Mouse (Mus musculus): ENCODE measurements around the gene Atp1b2.
"Not testable (repeated sequence)": the region's sequence is repeated elsewhere in the genome, so short reads cannot be mapped to it uniquely, and the experiment has no call there.

Atp1b2 gene

DNA sequence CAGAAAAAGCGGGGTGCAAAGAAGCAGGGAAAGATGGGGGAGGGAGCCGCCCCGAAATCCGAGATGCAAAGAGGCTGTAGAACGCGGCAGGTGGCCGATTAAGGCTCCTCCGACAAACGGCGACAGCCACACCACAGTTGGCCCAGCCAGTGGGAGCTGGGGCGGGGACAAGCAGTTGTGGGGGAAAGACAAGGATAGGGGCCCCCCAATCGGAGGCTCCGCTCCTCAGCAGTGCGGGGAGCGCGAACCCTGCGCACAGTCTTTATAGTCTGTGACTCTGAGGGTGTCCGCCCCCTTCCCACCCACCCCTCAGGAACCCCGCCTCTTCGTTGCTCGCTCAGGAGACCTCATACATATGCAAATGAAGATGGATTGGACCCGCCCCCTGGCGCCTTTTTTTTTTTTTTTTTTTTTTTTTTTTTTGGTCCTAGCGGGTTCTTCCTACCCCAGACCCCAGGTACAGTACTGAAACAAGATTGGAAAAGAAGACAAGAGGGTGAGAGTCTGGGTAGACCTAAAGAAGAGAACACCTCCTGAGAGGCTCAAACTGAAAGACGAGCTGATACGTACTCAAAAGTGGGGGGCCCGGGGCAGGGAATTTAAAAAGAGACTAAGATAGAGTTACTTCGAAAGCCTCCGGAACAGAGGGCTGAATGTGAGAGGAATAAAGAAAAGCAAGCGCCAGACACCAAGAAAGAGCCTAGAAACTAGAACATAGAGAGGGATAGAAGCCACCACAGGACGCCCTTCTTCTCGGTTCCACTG is at the start of gene Atp1b2:
Atp1b2 (minus strand) TSS at position 217 of the 765 bp plus-strand sequence.
- DNase-seq: peak; percentile 25 to 35

DNA sequence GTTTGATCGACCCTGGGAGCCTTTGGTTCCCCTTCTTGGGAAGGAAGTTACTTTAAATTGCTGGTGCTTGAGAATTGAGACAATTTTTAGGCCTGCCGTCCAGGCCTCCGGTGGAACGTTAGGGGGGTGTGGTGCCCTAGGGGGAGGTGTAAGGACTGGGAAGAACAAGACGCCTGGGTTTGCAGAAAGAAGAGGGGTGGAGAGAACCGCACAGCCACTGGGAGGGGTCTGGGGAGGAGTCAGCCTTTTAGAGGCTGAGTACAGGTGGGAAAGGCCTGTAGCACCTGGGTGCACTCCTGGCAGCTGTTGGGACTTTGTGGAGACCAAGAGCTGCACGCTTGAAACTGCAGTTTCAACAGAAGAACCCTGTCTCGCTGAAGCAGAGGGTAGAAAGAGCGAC is 49.0 kb upstream of the Atp1b2 start:
- DNase-seq: no peak

DNA sequence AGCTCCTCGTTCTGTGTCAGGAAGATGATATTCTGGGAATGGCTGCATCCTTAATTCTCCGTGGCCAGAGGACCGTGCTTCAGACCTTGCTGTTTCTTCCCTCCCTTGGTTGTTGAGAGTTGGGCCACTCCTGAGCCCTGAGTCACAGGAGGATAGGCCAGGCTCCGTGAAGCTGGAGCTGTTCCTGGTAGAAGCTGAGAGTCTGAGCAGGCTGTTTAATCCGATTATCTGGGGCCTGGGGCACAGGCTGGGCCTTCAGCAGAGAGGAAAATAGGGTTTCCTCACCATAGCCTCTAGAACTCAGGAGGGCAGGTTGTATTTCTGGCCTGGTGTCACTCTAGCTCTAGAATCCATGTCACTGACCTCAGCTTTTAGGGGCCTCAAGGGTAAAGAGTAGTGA is 47.7 kb upstream of the Atp1b2 start:
- no peak for DNase-seq

- DNase-seq: no peak
Observed at GRCm38 (mm10) chr11:69645860-69646259, 40.1 kb upstream of the Atp1b2 start.

DNA sequence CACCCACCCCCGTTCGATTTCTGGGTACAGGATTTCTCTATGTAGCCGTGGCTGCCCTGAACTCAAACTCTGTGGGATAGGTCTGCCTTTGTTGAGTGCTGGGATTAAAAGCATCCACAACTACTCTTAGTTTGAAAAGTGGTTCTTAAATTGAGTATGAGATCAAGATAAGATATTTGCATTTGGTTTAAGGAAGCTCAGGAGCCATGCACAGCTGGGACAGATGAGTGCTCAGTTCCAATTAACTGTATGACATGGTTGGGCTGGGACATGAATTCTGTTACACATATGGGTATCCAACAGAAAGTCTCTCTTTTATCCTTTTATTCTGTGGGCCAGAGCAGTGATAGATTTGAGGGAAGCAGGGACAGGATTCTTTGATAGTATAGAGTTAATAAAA is 29.7 kb upstream of the Atp1b2 start:
- no peak for DNase-seq

- no peak for DNase-seq
Observed at GRCm38 (mm10) chr11:69633128-69633866, 27.6 kb upstream of the Atp1b2 start.

GRCm38 (mm10) chr11:69632284-69633089 is 26.7 kb upstream of the Atp1b2 start, which contains the start of gene Fxr2:
Gene Fxr2 (plus strand): TSS chr11:69632990.
- peak; percentile 100 for DNase-seq

GRCm38 (mm10) chr11:69629802-69630201 is 24.1 kb upstream of the Atp1b2 start:
- no peak for DNase-seq

DNA sequence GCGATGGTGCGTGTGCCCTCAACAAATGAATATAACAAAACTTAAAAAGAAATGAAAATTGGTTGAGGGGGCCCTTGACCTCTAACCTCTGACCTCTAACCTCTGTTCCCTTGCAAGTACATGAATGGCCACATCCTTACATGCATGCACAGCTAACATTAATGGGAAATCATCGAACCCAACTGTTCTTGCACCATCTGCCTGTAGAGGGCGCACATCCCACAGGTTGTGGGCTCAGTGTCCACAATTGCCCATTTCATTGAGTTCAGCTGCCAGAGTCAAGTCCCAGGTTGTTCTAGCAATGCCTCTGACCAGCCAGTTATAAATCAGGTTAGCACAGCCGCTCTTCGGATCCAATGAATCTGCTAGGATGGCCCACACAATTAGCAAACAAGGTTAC is 22.5 kb upstream of the Atp1b2 start:
- peak; percentile 50 to 79 for DNase-seq

DNA sequence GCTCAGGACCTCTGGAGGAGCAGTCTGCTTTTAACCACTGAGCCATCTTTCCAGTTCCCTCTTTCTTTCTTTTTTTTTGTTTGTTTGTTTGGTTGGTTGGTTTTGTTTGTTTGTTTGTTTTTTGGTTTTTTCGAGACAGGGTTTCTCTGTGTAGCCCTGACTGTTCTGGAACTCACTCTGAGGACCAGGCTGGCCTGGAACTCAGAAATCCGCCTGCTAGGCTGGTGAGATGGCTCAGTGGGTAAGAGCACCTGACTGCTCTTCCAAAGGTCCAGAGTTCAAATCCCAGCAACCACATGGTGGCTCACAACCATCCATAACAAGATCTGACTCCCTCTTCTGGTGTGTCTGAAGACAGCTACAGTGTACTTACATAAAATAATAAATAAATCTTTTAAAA is 18.6 kb upstream of the Atp1b2 start:
- DNase-seq: not testable (repeated sequence)

- no peak for DNase-seq
Observed at GRCm38 (mm10) chr11:69623006-69623405, 17.3 kb upstream of the Atp1b2 start.

DNA sequence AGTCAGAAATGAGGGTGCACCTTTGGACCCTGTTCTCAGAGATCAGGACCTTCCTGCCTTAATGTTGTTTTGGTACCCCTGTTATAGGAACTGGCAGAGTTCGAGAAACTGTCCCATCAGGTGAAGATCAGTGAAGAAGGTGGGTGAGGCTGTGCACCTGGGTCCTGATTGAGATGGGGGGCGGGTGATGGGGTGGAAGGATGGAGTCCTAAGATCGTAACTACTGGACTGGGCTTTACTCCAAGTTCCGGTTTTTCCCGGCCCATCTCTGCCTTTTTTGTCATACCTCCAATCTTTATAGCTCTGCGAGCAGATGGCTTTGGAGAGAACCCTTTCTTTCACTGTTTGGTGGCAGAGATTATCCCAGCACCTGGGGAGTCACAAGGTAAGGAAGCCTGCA is 16.7 kb upstream of the Atp1b2 start:
- DNase-seq: no peak

DNA sequence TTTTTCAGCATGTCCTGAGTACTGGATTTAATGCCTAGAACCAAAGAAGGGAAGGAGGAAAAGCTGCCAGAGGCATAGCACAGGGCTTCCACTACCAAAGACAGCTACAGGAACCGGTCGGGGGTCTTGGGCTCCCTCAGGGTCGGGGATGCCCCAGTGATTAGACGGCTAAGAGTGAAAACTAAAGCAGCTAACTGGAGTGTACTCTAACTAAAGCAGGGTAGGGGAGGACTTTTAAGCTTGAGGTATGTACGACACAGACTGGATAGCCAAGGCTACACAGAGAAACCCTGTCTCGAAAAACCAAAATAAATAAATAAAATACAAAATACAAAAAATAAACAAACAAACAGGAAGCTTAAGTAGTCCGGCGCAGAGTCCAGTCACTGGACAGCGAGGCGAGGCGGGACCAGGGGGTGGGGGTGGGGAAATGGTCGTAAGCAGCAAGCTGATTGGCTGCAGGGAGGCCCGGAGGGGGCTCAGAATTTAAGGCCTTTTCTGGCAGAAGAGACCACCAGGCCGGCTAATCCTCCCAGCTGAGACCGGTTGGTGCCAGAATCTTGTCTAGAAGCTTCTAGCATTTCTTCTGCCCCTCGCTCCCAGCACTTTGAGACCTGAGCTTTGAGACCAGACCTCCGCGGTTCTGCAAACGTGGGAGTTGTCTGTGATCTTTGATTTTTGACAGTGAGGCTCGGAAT is 16.0 kb upstream of the Atp1b2 start, which contains the start of gene Sat2:
Sat2 (plus strand) TSS at position 454 of the 698 bp plus-strand sequence.
- DNase-seq: no peak

DNA sequence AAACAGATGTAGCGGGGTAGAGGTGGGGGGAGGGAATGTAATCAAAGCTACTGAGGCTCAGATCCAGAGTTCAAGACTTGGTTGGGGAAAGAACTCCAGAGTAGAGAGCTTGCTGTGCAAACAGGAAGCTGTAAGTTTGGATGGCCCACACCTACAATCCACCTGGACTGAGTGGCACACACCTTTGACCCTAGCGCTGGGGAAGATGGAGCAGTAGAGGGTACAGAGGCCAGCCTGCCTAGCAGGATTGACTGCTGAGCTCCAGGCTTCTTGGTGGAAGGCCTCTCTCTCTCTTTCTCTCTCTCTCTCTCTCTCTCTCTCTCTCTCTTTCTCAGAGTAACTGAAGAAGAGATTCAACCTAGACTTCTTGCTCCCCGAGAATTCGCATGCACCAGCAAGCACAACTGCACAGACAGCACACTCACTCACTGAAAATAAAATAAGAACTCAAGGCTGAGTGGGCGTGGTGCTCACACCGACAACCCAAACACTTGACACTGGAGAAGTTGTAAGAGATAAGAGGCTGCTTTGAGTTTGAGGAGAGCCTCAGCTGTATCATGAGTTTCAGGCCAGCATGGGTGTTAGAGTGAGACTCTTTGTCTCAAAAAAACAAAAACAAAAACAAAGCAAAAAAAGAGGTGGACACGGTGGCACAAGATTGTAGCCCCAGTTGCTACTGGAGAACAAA is 14.8 kb upstream of the Atp1b2 start:
- no peak for DNase-seq

DNA sequence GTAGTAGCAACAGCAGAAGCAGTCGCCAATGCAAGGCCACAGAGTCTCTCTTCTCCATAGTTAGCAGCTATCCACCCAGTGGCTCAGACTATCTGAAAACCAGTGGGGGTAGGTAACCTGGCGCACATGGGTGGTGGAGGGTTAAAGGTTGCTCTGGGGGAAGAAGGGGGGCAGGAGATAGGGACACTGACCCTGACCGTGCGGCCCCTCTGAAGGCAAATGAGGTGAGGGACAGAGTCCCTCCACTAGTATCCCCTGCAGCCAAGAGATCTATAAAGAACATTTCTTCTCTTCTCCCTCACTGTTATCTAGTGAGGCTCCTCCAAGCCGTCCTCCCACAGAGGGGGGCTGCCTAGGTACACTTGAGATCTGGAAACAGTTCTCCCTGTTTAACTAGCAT is 12.1 kb upstream of the Atp1b2 start, which contains the start of gene Shbg:
Shbg (minus strand) TSS at position 101 of the 400 bp plus-strand sequence.
- DNase-seq: no peak

DNA sequence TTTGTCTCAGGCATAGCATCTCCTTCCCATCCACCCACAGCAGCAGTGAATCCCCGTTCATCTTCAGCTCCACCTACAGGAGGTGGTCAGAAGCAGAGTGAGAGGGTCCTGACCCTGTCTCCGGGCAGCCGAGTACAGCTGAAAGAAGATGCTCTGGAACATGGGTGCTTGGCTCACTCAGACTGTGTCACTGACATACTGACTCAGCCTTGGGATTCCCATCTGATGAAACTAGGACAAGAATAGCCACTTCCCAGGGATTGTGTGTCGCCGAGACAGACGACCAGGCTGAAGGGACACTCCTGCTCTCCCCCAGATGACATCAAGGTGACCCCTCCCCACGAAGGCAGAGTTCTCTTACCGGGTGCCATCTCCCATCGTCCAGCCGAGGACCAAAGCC is 11.0 kb upstream of the Atp1b2 start:
- DNase-seq: no peak

GRCm38 (mm10) chr11:69614257-69614588 is 8.5 kb upstream of the Atp1b2 start:
- DNase-seq: not testable (repeated sequence)

DNA sequence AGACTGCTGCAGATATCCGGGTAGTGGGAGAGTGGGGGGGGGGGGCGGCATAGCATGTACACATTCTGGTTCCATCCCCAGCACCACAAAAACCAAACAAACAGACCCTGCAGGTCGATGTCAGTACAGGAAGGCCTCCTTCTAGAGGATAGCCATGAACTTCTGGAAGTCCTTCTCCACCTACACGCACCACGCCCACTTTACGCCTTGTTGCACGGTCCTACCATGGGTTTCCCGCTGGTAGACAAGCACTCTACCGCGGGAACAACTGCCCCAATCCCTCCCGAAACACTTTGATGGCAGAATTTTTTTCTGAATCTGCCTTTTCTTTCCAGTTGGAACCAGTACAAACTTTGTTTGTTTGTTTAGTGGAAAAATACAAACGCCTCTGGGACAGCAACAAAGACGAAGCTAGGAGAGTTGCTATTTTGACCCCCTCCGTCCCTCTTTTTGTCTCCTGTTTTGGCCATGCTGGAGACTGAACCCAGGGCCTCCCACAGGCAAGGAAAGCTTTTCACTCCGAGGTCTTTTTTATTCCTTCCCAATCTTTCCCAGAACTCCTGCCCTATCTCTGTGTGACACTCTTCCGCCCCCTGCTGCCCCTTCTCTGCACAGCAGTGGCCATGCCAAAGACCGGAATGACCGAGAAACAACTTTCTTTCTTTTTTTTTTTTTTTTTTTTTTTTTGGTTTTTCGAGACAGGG is 8.0 kb upstream of the Atp1b2 start:
- peak; percentile 57 to 74 for DNase-seq

DNA sequence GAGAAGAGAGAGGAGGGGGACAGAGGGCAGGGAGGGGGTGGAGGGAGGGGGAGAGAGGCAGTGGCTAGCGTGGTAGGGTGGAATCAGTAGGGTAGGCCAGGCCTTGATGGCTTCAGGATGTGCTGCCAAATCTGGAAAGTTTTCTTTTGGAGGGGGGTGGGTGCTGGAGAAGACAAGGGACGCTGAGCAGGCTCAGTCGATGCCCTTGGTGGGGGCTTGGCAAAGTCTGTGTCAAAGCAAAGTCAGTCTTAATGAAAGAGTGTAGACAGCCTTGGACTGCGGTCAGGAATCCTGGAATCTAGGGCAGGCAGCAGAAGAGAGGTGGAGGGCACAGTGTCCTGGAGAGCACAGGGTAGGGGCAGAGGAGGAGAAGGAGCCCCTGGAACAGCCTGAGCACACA is 5.2 kb upstream of the Atp1b2 start:
- DNase-seq: no peak

DNA sequence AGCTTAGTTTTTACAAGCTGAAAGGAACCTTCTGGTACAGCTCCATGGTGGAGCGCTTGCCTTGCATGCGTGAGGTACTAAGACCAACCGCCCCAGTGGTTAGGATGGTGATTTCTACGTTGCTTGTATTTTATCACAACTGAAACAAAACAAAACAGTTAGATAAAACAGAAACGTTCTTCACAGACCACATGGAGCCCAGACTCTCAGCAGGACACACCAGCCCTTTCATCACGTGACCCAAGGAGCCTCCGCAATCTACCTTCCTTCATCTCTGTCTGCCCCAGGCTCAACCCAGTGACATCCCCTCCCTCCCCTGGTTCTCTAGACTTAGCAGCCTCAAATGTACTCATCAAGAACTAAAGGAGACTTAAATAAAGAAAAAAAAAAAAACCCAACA is 3.7 kb upstream of the Atp1b2 start:
- no peak for DNase-seq

- DNase-seq: no peak
Observed at GRCm38 (mm10) chr11:69608525-69608924, 2.8 kb upstream of the Atp1b2 start.
